Mouse (Mus musculus): ENCODE measurements at regions not wholly inside any gene's neighbourhood (a gene's known extent, or its start where the extent isn't known, plus 50 kb on each side); places are given as distances from the start of the nearest gene placed in this dataset.

- Histone ChIP-seq H3K4me1 (ENCODE audit: insufficient read depth, low read length) (no peaks in the 10 kb centered on the region), H3K27ac (ENCODE audit: low read depth, low read length) (no peak overlapping the region), H3K36me3 (ENCODE audit: insufficient read depth, low read length) (no peaks in the 10 kb centered on the region), H3K9me3 (ENCODE audit: low read length) (no peaks in the 10 kb centered on the region), H3K9ac (replicated peaks; ENCODE audit: low read length, poor library complexity, severe bottlenecking) (no peak overlapping the region), H3K4me3 (ENCODE audit: low read depth, low read length) (no peak overlapping the region), H3K4me2 (ENCODE audit: low read depth, low read length, poor library complexity, severe bottlenecking) (no peak overlapping the region), H3K27me3 (ENCODE audit: insufficient read depth, low read length) (no peaks in the 10 kb centered on the region)
- WGBS: 62% methylated on average over 4 of the region's 4 CpGs
- no peak for TF ChIP-seq CTCF (IDR thresholded peaks at IDR 0.05)
- DNase-seq (ENCODE audit: low spot score) (no peak), ATAC-seq (ENCODE audit: low FRiP score) (no peak)
These were observed 640.9 kb downstream of the Kcnj2 start for GRCm38 (mm10) chr11:111706882-111707281.

GRCm38 (mm10) chr11:111715401-111715800 is 649.4 kb downstream of the Kcnj2 start:
- Histone ChIP-seq H3K4me2 (ENCODE audit: low read depth, low read length, poor library complexity, severe bottlenecking) (no peak overlapping the region), H3K27ac (ENCODE audit: low read depth, low read length) (no peak overlapping the region), H3K4me1 (ENCODE audit: insufficient read depth, low read length) (no peaks in the 10 kb centered on the region), H3K36me3 (ENCODE audit: insufficient read depth, low read length) (no peaks in the 10 kb centered on the region), H3K9me3 (ENCODE audit: low read length) (no peaks in the 10 kb centered on the region), H3K4me3 (ENCODE audit: low read depth, low read length) (no peak overlapping the region), H3K9ac (replicated peaks; ENCODE audit: low read length, poor library complexity, severe bottlenecking) (no peak overlapping the region), H3K27me3 (ENCODE audit: insufficient read depth, low read length) (no peaks in the 10 kb centered on the region)
- TF ChIP-seq CTCF (IDR thresholded peaks at IDR 0.05): no peak
- DNase-seq (ENCODE audit: low spot score): no peak
- ATAC-seq (ENCODE audit: low FRiP score): no peak
- WGBS: 94% methylated on average over 5 of the region's 5 CpGs

GRCm38 (mm10) chr11:111722276-111722675 is 656.3 kb downstream of the Kcnj2 start:
- ATAC-seq (ENCODE audit: low FRiP score) (no peak), DNase-seq (ENCODE audit: low spot score) (no peak)
- no peaks in the 10 kb centered on the region for H3K4me1 ChIP-seq (ENCODE audit: insufficient read depth, low read length)
- TF ChIP-seq CTCF (IDR thresholded peaks at IDR 0.05): no peak
- no peak overlapping the region for H3K9ac ChIP-seq (replicated peaks; ENCODE audit: low read length, poor library complexity, severe bottlenecking)
- no peak overlapping the region for H3K27ac ChIP-seq (ENCODE audit: low read depth, low read length)
- 77% methylated on average over 4 of the region's 4 CpGs for WGBS
- H3K4me2 ChIP-seq (ENCODE audit: low read depth, low read length, poor library complexity, severe bottlenecking): no peak overlapping the region
- H3K36me3 ChIP-seq (ENCODE audit: insufficient read depth, low read length): no peaks in the 10 kb centered on the region
- H3K27me3 ChIP-seq (ENCODE audit: insufficient read depth, low read length): no peaks in the 10 kb centered on the region
- H3K9me3 ChIP-seq (ENCODE audit: low read length): no peaks in the 10 kb centered on the region
- H3K4me3 ChIP-seq (ENCODE audit: low read depth, low read length): no peak overlapping the region

GRCm38 (mm10) chr11:111728148-111728547 is 662.2 kb downstream of the Kcnj2 start:
- no peak overlapping the region for H3K4me2 ChIP-seq (ENCODE audit: low read depth, low read length, poor library complexity, severe bottlenecking)
- H3K4me3 ChIP-seq (ENCODE audit: low read depth, low read length): no peak overlapping the region
- WGBS: 49% methylated on average over 4 of the region's 4 CpGs
- H3K9me3 ChIP-seq (ENCODE audit: low read length): no peaks in the 10 kb centered on the region
- ATAC-seq (ENCODE audit: low FRiP score): no peak
- H3K9ac ChIP-seq (replicated peaks; ENCODE audit: low read length, poor library complexity, severe bottlenecking): no peak overlapping the region
- H3K27me3 ChIP-seq (ENCODE audit: insufficient read depth, low read length): no peaks in the 10 kb centered on the region
- no peak for TF ChIP-seq CTCF (IDR thresholded peaks at IDR 0.05)
- H3K27ac ChIP-seq (ENCODE audit: low read depth, low read length): no peak overlapping the region
- H3K36me3 ChIP-seq (ENCODE audit: insufficient read depth, low read length): no peaks in the 10 kb centered on the region
- no peak for DNase-seq (ENCODE audit: low spot score)
- no peaks in the 10 kb centered on the region for H3K4me1 ChIP-seq (ENCODE audit: insufficient read depth, low read length)

GRCm38 (mm10) chr11:111732096-111732495 is 666.1 kb downstream of the Kcnj2 start:
- TF ChIP-seq CTCF (IDR thresholded peaks at IDR 0.05): no peak
- DNase-seq (ENCODE audit: low spot score) (no peak), ATAC-seq (ENCODE audit: low FRiP score) (no peak)
- 85% methylated on average over 8 of the region's 8 CpGs for WGBS
- H3K4me3 ChIP-seq (ENCODE audit: low read depth, low read length): no peak overlapping the region
- H3K27ac ChIP-seq (ENCODE audit: low read depth, low read length): no peak overlapping the region
- H3K4me1 ChIP-seq (ENCODE audit: insufficient read depth, low read length): no peaks in the 10 kb centered on the region
- no peak overlapping the region for H3K9ac ChIP-seq (replicated peaks; ENCODE audit: low read length, poor library complexity, severe bottlenecking)
- no peak overlapping the region for H3K4me2 ChIP-seq (ENCODE audit: low read depth, low read length, poor library complexity, severe bottlenecking)
- no peaks in the 10 kb centered on the region for H3K36me3 ChIP-seq (ENCODE audit: insufficient read depth, low read length)
- no peaks in the 10 kb centered on the region for H3K27me3 ChIP-seq (ENCODE audit: insufficient read depth, low read length)
- H3K9me3 ChIP-seq (ENCODE audit: low read length): no peaks in the 10 kb centered on the region

GRCm38 (mm10) chr11:111735446-111735845 is 669.5 kb downstream of the Kcnj2 start:
- Histone ChIP-seq H3K9me3 (ENCODE audit: low read length) (no peaks in the 10 kb centered on the region), H3K4me1 (ENCODE audit: insufficient read depth, low read length) (no peaks in the 10 kb centered on the region), H3K9ac (replicated peaks; ENCODE audit: low read length, poor library complexity, severe bottlenecking) (no peak overlapping the region), H3K27me3 (ENCODE audit: insufficient read depth, low read length) (no peaks in the 10 kb centered on the region), H3K4me2 (ENCODE audit: low read depth, low read length, poor library complexity, severe bottlenecking) (no peak overlapping the region), H3K36me3 (ENCODE audit: insufficient read depth, low read length) (no peaks in the 10 kb centered on the region), H3K27ac (ENCODE audit: low read depth, low read length) (no peak overlapping the region), H3K4me3 (ENCODE audit: low read depth, low read length) (no peak overlapping the region)
- WGBS: 98% methylated on average over 1 of the region's 1 CpGs
- no peak for TF ChIP-seq CTCF (IDR thresholded peaks at IDR 0.05)
- DNase-seq (ENCODE audit: low spot score) (no peak), ATAC-seq (ENCODE audit: low FRiP score) (no peak)

Data from midbrain, postnatal 0 days (tissue).